Mouse (Mus musculus): ENCODE data around the gene Adora1. TPM values are rescaled to one million over a fixed set of nuclear protein-coding genes. Genes with fewer than 3 reads are reported as not detected.

Gene Adora1
- polyA plus RNA-seq, 1 experiment = 4.5 TPM

DNA sequence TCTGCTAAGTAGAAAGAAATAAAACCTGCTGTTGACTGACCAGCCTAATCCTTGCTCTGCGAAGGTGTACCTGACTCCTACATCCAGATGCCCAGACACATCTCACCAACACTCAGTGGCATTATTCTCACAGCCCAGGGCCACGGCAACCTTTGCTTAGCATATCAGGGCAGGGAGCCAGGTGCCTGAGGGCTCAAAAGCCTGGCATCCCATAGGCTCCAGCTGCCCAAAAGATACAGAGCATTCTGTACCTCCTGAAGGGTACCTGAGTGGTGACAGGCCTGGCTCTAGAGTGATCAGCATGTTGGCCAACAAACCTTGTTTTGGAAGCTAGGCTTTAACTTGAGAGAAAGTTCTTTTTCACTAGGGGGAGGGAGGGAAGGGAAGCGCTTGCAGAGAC, 4.0 kb downstream of the Adora1 start:
- H3K4me3 ChIP-seq = no peak overlapping the region
- TF ChIP-seq POLR2A (IDR thresholded peaks at IDR 0.05; ENCODE audit: insufficient read length, low read depth) = no peak
- TF ChIP-seq USF1 (IDR thresholded peaks at IDR 0.05; ENCODE audit: low read depth) = no peak
- no peak for TF ChIP-seq SRF (IDR thresholded peaks at IDR 0.05; ENCODE audit: control insufficient read depth, insufficient read length, low read depth)
- TF ChIP-seq CEBPB (IDR thresholded peaks at IDR 0.05; ENCODE audit: insufficient read depth, poor library complexity, severe bottlenecking) = no peak
- TF ChIP-seq MYOG (IDR thresholded peaks at IDR 0.05; ENCODE audit: control insufficient read depth in 1 of 3, insufficient read depth in 1 of 3, insufficient read length in 2 of 3, low read depth in 2 of 3) = no peak
- no peak for TF ChIP-seq MYOD1 (IDR thresholded peaks at IDR 0.05; ENCODE audit: control insufficient read depth in 1 of 3, insufficient read length in 2 of 3, low read depth in 2 of 3)
- no peak for TF ChIP-seq MAX (IDR thresholded peaks at IDR 0.05; ENCODE audit: low read depth)
- TF ChIP-seq E2F4 (IDR thresholded peaks at IDR 0.05; ENCODE audit: insufficient read depth) = no peak
- no peaks in the 10 kb centered on the region for H3K79me2 ChIP-seq (ENCODE audit: control insufficient read depth, insufficient read depth)
- H3K36me3 ChIP-seq (ENCODE audit: control insufficient read depth, insufficient read depth) = no peaks in the 10 kb centered on the region
- H3ac ChIP-seq (ENCODE audit: control insufficient read depth, insufficient read length) = no peak overlapping the region
- no peak overlapping the region for H3K4me2 ChIP-seq (ENCODE audit: low read depth)
- H3K27me3 ChIP-seq (ENCODE audit: control insufficient read depth, insufficient read depth, insufficient read length) = peaks cover 46% of the 10 kb centered on the region

GRCm38 (mm10) chr1:134230638-134231228, 4.5 kb downstream of the Adora1 start:
- no peak overlapping the region for H3ac ChIP-seq (ENCODE audit: control insufficient read depth, insufficient read length)
- TF ChIP-seq SRF (IDR thresholded peaks at IDR 0.05; ENCODE audit: control insufficient read depth, insufficient read length, low read depth) (no peak), TCF12 (IDR thresholded peaks at IDR 0.05; ENCODE audit: insufficient read depth, poor library complexity, severe bottlenecking) (no peak), USF1 (IDR thresholded peaks at IDR 0.05; ENCODE audit: low read depth) (no peak)
- no peaks in the 10 kb centered on the region for H3K36me3 ChIP-seq (ENCODE audit: control insufficient read depth, insufficient read depth)
- no peaks in the 10 kb centered on the region for H3K79me2 ChIP-seq (ENCODE audit: control insufficient read depth, insufficient read depth)
- H3K4me2 ChIP-seq (ENCODE audit: low read depth) = no peak overlapping the region
- H3K4me3 ChIP-seq = no peak overlapping the region
- peaks cover 45% of the 10 kb centered on the region for H3K27me3 ChIP-seq (ENCODE audit: control insufficient read depth, insufficient read depth, insufficient read length)

GRCm38 (mm10) chr1:134229806-134230575, 5.2 kb downstream of the Adora1 start:
- TF ChIP-seq E2F4 (IDR thresholded peaks at IDR 0.05; ENCODE audit: insufficient read depth) = no peak
- no peak for TF ChIP-seq MAX (IDR thresholded peaks at IDR 0.05; ENCODE audit: low read depth)
- no peak for TF ChIP-seq CEBPB (IDR thresholded peaks at IDR 0.05; ENCODE audit: insufficient read depth, poor library complexity, severe bottlenecking)
- no peak for TF ChIP-seq POLR2A (IDR thresholded peaks at IDR 0.05; ENCODE audit: insufficient read length, low read depth)
- TF ChIP-seq REST (IDR thresholded peaks at IDR 0.05; ENCODE audit: insufficient read depth, insufficient read length) = no peak
- TF ChIP-seq TCF12 (IDR thresholded peaks at IDR 0.05; ENCODE audit: insufficient read depth, poor library complexity, severe bottlenecking) = no peak
- no peak for TF ChIP-seq POLR2AphosphoS2 (IDR thresholded peaks at IDR 0.05; ENCODE audit: insufficient read length, low read depth)
- no peak for TF ChIP-seq SRF (IDR thresholded peaks at IDR 0.05; ENCODE audit: control insufficient read depth, insufficient read length, low read depth)
- no peak for TF ChIP-seq USF1 (IDR thresholded peaks at IDR 0.05; ENCODE audit: low read depth)
- no peak for TF ChIP-seq TCF3 (IDR thresholded peaks at IDR 0.05; ENCODE audit: insufficient read length, low read depth)
- TF ChIP-seq MYOG (IDR thresholded peaks at IDR 0.05; ENCODE audit: control insufficient read depth in 1 of 3, insufficient read depth in 1 of 3, insufficient read length in 2 of 3, low read depth in 2 of 3) = no peak
- TF ChIP-seq MYOD1 (IDR thresholded peaks at IDR 0.05; ENCODE audit: control insufficient read depth in 1 of 3, insufficient read length in 2 of 3, low read depth in 2 of 3) = no peak
- H3K36me3 ChIP-seq (ENCODE audit: control insufficient read depth, insufficient read depth) = no peaks in the 10 kb centered on the region
- H3K4me3 ChIP-seq = no peak overlapping the region
- no peak overlapping the region for H3K4me2 ChIP-seq (ENCODE audit: low read depth)
- no peak overlapping the region for H3ac ChIP-seq (ENCODE audit: control insufficient read depth, insufficient read length)
- no peaks in the 10 kb centered on the region for H3K79me2 ChIP-seq (ENCODE audit: control insufficient read depth, insufficient read depth)
- peaks cover 37% of the 10 kb centered on the region for H3K27me3 ChIP-seq (ENCODE audit: control insufficient read depth, insufficient read depth, insufficient read length)

- Histone ChIP-seq H3K4me2 (ENCODE audit: low read depth) (no peak overlapping the region), H3K4me3 (no peak overlapping the region), H3ac (ENCODE audit: control insufficient read depth, insufficient read length) (no peak overlapping the region), H3K27me3 (ENCODE audit: control insufficient read depth, insufficient read depth, insufficient read length) (peaks cover 28% of the 10 kb centered on the region), H3K79me2 (ENCODE audit: control insufficient read depth, insufficient read depth) (no peaks in the 10 kb centered on the region), H3K36me3 (ENCODE audit: control insufficient read depth, insufficient read depth) (no peaks in the 10 kb centered on the region)
- TF ChIP-seq REST (IDR thresholded peaks at IDR 0.05; ENCODE audit: insufficient read depth, insufficient read length) = no peak
- TF ChIP-seq USF1 (IDR thresholded peaks at IDR 0.05; ENCODE audit: low read depth) = no peak
- no peak for TF ChIP-seq MYOD1 (IDR thresholded peaks at IDR 0.05; ENCODE audit: control insufficient read depth in 1 of 3, insufficient read length in 2 of 3, low read depth in 2 of 3)
- no peak for TF ChIP-seq E2F4 (IDR thresholded peaks at IDR 0.05; ENCODE audit: insufficient read depth)
- TF ChIP-seq MYOG (IDR thresholded peaks at IDR 0.05; ENCODE audit: control insufficient read depth in 1 of 3, insufficient read depth in 1 of 3, insufficient read length in 2 of 3, low read depth in 2 of 3) = no peak
- no peak for TF ChIP-seq TCF3 (IDR thresholded peaks at IDR 0.05; ENCODE audit: insufficient read length, low read depth)
- TF ChIP-seq POLR2A (IDR thresholded peaks at IDR 0.05; ENCODE audit: insufficient read length, low read depth) = no peak
- no peak for TF ChIP-seq TCF12 (IDR thresholded peaks at IDR 0.05; ENCODE audit: insufficient read depth, poor library complexity, severe bottlenecking)
- TF ChIP-seq MAX (IDR thresholded peaks at IDR 0.05; ENCODE audit: low read depth) = no peak
- no peak for TF ChIP-seq CEBPB (IDR thresholded peaks at IDR 0.05; ENCODE audit: insufficient read depth, poor library complexity, severe bottlenecking)
- TF ChIP-seq SRF (IDR thresholded peaks at IDR 0.05; ENCODE audit: control insufficient read depth, insufficient read length, low read depth) = no peak
- TF ChIP-seq POLR2AphosphoS2 (IDR thresholded peaks at IDR 0.05; ENCODE audit: insufficient read length, low read depth) = no peak
Observed at GRCm38 (mm10) chr1:134226739-134227138, 8.5 kb downstream of the Adora1 start.
